Mouse (Mus musculus) liver, embryonic 14.5 days (tissue): ENCODE results near the gene Stpg4. TPM values are rescaled to one million over a fixed set of nuclear protein-coding genes. Genes with fewer than 3 reads are reported as not detected.

Experiments
- ATAC-seq: fragments of 200-750 bp; cut with Nextera tagmentation; 2 replicates; pipeline ENCODE4 v1.8.0; 2017; ENCODE audit warnings: moderate number of reproducible peaks, mild to moderate bottlenecking, moderate library complexity; ENCODE audit not compliant: insufficient read depth
- DNase-seq, 3 experiments: peaks; one replicate each; pipeline ENCODE4 v3.0.0-alpha.2; 2012 to 2013; ENCODE audit warnings: low read depth in 3 of 3, low spot score in 3 of 3
- H3K27ac ChIP-seq: fragments of 300-500 bp; sonication (generic); 2 replicates; pipeline ENCODE4 v1.5.1; 2014; ENCODE audit warnings: moderate library complexity, mild to moderate bottlenecking, control low read depth, inconsistent platforms
- H3K27me3 ChIP-seq: fragments of 300-500 bp; sonication (generic); 2 replicates; pipeline ENCODE4 v1.6.1; 2014; ENCODE audit warnings: mild to moderate bottlenecking, low read length, moderate library complexity; ENCODE audit not compliant: control insufficient read depth, insufficient read depth
- H3K36me3 ChIP-seq: fragments of 300-500 bp; sonication (generic); replicated peaks from 2 replicates; pipeline ENCODE4 v1.6.1; 2014; ENCODE audit warnings: low read depth; ENCODE audit not compliant: control insufficient read depth, insufficient read depth
- H3K4me1 ChIP-seq, 2 experiments: fragments of 200-500 bp in 1 of 2; fragments of 300-500 bp in 1 of 2; sonication (generic) in 1 of 2; replicated peaks; 2 replicates each; pipeline ENCODE4 v1.6.1; 2012 to 2014; ENCODE audit warnings: antibody characterized with exemption in 1 of 2, inconsistent platforms in 1 of 2, low read length in 1 of 2; ENCODE audit not compliant: control insufficient read depth in 2 of 2, insufficient read depth in 2 of 2
- H3K4me2 ChIP-seq: fragments of 300-500 bp; sonication (generic); 2 replicates; pipeline ENCODE4 v1.6.1; 2014; ENCODE audit warnings: low read depth, mild to moderate bottlenecking, control low read depth, moderate library complexity
- H3K4me3 ChIP-seq, 2 experiments: fragments of 200-500 bp in 1 of 2; fragments of 300-500 bp in 1 of 2; sonication (generic) in 1 of 2; 2 replicates each; pipeline ENCODE4 v1.5.1; 2012 to 2014; ENCODE audit warnings: low read depth in 2 of 2, low read length in 2 of 2, mild to moderate bottlenecking in 2 of 2, control low read depth in 1 of 2, inconsistent platforms in 1 of 2, moderate library complexity in 1 of 2; ENCODE audit not compliant: insufficient read depth in 1 of 2
- H3K9ac ChIP-seq: fragments of 300-500 bp; sonication (generic); replicated peaks from 2 replicates; pipeline ENCODE4 v1.6.1; 2014; ENCODE audit warnings: mild to moderate bottlenecking, control low read depth, moderate library complexity
- H3K9me3 ChIP-seq: fragments of 300-500 bp; sonication (generic); 2 replicates; pipeline ENCODE4 v1.6.1; 2016; ENCODE audit warnings: low read length, mixed read lengths; ENCODE audit not compliant: control insufficient read depth
- CTCF ChIP-seq: IDR thresholded peaks from 2 replicates; pipeline ENCODE4 v1.5.1; 2016; ENCODE audit warnings: antibody characterized with exemption, low read depth, control low read depth
- EP300 ChIP-seq: IDR thresholded peaks from 2 replicates; pipeline ENCODE4 v1.6.1; 2016; ENCODE audit warnings: antibody characterized with exemption, low read depth
- WGBS: fragments of 180-500 bp; shearing (Covaris S2); extraction: QIAGEN DNeasy Blood & Tissue Kit; methylation state at CpG from one replicate; pipeline ENCODE4 v1.1.7; 2014; ENCODE audit not compliant: insufficient replicate concordance; 5-methylcytosine and 5-hydroxymethylcytosine counted together
- polyA plus RNA-seq, 2 experiments: library from polyadenylated mRNA; depleted of rRNA in 1 of 2; stranded (reverse) in 1 of 2; unstranded in 1 of 2; fragments of >200 nt; fragmentation: Nextera tagmentation in 1 of 2; extraction: Ambion mirVana in 1 of 2; gene quantifications; 2 replicates each; pipeline versions ENCODE4 v1.2.1 to v1.2.3; 2012 to 2014

Gene Stpg4
- polyA plus RNA-seq, 2 experiments = not detected

DNA sequence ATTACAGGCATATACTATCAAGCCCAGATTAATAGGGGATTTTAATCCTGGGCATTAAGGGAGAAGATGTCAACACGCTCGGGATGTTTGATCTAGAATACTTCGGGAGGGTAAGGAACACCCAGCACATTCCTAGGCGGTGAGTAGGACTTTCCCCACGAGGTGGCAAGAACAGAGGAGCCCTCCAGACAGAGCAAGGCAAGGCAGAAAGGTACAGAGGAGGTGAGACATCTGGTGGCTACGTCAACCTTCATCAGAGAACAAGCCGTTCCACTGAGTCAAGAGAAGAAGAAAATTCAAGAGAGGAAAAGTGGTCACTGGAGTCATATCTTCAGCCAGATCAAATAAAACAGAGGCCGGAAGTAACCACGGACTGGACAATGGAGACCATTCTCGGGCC lies 45.3 kb upstream of the Stpg4 start:
- Histone ChIP-seq H3K27ac (no peak overlapping the region), H3K4me2 (no peak overlapping the region), H3K9me3 (no peaks in the 10 kb centered on the region), H3K9ac (no peak overlapping the region), H3K27me3 (peaks cover 9% of the 10 kb centered on the region), H3K36me3 (no peaks in the 10 kb centered on the region), H3K4me1 (peaks cover 23 to 48% of the 10 kb centered on the region in 2 experiments), H3K4me3 (no peak overlapping the region)
- no peak for ATAC-seq
- WGBS = 22% methylated on average over 10 of the region's 10 CpGs
- no peak for TF ChIP-seq CTCF
- no peak for TF ChIP-seq EP300
- DNase-seq = no peak

DNA sequence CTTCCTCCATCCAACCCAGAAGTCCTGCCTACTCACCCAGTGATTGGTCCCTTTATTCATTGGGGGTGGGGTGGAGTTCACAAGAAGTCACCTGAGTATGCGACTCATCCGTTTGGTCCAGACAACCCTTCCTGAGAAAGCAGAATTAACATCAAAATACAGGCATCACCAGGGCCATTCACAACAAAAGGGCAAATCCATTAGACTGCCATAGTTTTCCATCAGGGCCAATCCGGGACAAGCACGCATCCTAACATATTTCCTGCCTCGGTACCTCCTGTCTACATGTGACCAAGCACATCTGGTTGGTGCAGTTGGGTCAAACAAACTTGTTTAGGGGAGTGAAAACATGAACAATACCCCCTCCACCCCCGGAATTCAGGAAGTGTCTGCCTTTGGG lies 44.1 kb upstream of the Stpg4 start:
- ATAC-seq (no peak), DNase-seq (no peak)
- 63% methylated on average over 6 of the region's 6 CpGs for WGBS
- Histone ChIP-seq H3K27ac (no peak overlapping the region), H3K4me3 (no peak overlapping the region), H3K9ac (no peak overlapping the region), H3K4me1 (peaks cover 23 to 48% of the 10 kb centered on the region in 2 experiments), H3K27me3 (peaks cover 9% of the 10 kb centered on the region), H3K4me2 (no peak overlapping the region), H3K9me3 (no peaks in the 10 kb centered on the region), H3K36me3 (no peaks in the 10 kb centered on the region)
- TF ChIP-seq CTCF (no peak), EP300 (no peak)

DNA sequence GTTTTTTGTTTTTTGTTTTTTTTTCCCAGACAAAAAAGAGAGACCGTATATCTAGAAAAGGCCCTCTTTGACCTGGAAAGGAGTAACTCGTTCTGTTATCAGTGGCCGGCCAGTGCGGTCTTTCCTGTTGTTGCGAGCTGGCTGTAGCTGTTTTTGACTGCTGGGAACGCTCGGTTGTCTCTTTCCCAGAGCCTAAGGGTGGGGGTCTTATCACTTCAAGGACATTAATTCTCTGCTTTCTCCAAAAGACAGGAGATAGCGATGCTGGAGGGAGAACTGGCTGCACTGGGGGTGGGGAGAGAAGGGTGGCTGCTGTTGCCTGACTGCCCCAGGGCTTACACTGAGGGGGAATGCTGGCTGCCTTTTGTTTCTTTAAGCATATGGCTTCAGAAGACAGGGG lies 43.3 kb upstream of the Stpg4 start:
- H3K27me3 ChIP-seq = peaks cover 9% of the 10 kb centered on the region
- ATAC-seq (peak; percentile 69), DNase-seq (peak in 2 of 3 experiments; percentile 47 to 50)
- 6% methylated on average over 8 of the region's 8 CpGs for WGBS
- H3K4me1 ChIP-seq = peaks cover 23 to 47% of the 10 kb centered on the region in 2 experiments
- H3K9ac ChIP-seq = no peak overlapping the region
- H3K36me3 ChIP-seq = no peaks in the 10 kb centered on the region
- peak overlapping the region; percentile 48 for H3K4me2 ChIP-seq
- TF ChIP-seq EP300 (no peak; the same call in none of the 2 replicates), CTCF (no peak)
- no peak overlapping the region for H3K4me3 ChIP-seq
- H3K9me3 ChIP-seq = no peaks in the 10 kb centered on the region
- no peak overlapping the region for H3K27ac ChIP-seq

DNA sequence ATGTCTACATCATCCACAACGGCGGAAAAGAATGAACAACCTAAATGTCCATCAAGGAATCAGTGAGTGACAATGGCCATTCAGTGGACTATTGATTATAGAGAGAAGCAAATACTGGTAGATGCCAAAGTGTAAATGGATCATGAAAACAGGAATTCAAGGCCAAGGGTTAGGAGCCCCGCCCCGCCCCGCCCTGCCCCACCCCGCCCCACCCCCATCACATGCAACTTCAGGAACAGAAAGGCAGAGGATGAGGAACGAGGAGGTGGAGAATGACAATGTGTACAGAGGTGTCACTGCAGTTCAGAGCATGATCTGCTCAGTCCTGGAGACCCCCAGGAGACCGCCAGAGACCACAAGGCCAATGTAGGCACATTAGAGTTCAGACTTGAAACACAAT lies 42.7 kb upstream of the Stpg4 start:
- peak overlapping the region; percentile 48 for H3K4me2 ChIP-seq
- no peak overlapping the region for H3K9ac ChIP-seq
- no peak overlapping the region for H3K27ac ChIP-seq
- H3K4me3 ChIP-seq = no peak overlapping the region; a peak in 1 of 4 replicates
- peaks cover 9% of the 10 kb centered on the region for H3K27me3 ChIP-seq
- WGBS = 21% methylated on average over 8 of the region's 8 CpGs
- no peaks in the 10 kb centered on the region for H3K36me3 ChIP-seq
- ATAC-seq (peak; percentile 40; the same call in 1 of the 2 replicates), DNase-seq (no peak)
- no peaks in the 10 kb centered on the region for H3K9me3 ChIP-seq
- peaks cover 23 to 45% of the 10 kb centered on the region in 2 experiments for H3K4me1 ChIP-seq
- no peak for TF ChIP-seq CTCF
- TF ChIP-seq EP300 = no peak

DNA sequence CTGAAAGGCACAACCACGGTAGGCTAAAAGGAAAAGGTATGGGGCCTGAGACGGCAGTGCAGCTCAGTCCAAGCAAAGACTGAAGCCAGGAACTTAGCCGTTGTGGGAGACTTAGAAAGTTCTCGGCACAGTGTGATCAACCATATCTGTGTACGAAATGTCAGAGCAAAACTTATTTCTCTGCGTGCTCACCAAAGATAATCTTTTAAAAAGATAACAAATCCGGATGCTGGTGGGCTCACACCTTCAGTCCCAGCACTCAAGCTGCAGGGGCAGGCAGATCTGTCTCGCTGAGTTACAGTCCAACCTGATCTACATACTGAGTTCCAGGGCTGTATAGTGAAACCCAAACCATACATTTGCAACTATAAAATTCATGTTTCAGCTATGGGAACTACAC lies 41.9 kb upstream of the Stpg4 start:
- TF ChIP-seq CTCF (no peak), EP300 (peak; percentile 50; the same call in 1 of the 2 replicates)
- ATAC-seq (peak; percentile 54), DNase-seq (no peak)
- no peak overlapping the region for H3K27ac ChIP-seq
- H3K4me3 ChIP-seq = no peak overlapping the region
- H3K4me1 ChIP-seq = peaks cover 23 to 43% of the 10 kb centered on the region in 2 experiments
- H3K27me3 ChIP-seq = peaks cover 9% of the 10 kb centered on the region
- H3K9ac ChIP-seq = no peak overlapping the region
- 15% methylated on average over 8 of the region's 8 CpGs for WGBS
- peak overlapping the region; percentile 48 for H3K4me2 ChIP-seq
- H3K36me3 ChIP-seq = no peaks in the 10 kb centered on the region
- no peaks in the 10 kb centered on the region for H3K9me3 ChIP-seq
